8 mouse cellular contexts compared by ENCODE assay signal in the genomic region with DNA sequence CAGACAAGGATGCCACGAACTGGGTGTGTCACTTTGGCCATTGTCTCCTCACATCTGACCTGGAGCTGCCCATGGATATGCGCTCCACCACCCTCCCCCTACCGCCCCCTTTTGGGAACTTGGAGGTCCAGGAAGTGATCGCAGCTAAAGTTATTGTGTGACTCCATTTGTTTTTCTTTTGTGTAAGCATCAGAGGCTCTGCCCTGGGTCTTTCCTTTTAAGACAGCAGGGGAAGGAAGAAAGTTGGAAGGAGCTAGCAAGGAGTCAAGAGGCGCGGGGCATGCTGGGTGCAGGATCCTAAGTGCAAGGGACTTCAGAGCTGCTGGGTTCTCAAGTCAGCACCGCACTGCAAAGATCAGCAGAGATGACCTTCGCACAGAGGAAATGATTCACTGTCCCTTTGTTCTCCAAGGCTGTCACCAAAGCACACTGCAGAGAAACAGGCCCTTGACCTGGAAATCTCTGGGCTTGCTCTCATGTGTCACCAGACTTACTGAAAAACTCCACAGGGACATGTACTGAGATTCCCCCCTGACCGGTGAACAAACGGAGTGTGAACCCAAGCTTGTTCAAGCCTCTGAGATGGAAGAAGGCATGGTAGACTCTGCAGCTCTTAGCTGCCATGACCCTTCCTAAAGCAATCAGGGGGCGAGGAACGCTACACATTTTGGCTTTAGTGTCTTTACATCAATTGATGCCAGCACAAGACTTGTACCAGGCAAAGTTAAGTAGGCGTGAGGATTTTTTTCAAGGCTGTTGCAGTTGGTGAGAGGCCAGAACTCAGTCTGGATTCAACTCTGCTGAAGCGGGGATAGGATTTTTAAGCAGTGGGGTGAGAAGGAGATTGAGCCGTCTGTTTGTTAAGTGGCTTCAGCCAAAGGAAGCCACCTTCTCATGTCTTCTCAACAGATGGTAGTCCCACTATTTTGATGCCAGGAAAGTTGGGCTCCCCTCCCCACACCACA. TPM values are rescaled to one million over a fixed set of nuclear protein-coding genes. Genes with fewer than 3 reads are reported as not detected.
DNase-seq lines count a peak whose midpoint lies in the region; ATAC-seq and TF ChIP-seq lines count a peak whose summit lies in the region.

No protein-coding gene starts in this region.

- no peak overlapping the region for H3K4me2 ChIP-seq in liver, embryonic 12.5 days
- H3K4me2 ChIP-seq in forebrain, embryonic 12.5 days, result peak overlapping the region; percentile 43
- peak overlapping the region; percentile 27 for H3K4me2 ChIP-seq in hindbrain, embryonic 14.5 days (replicated peaks)
- no peak overlapping the region for H3K4me2 ChIP-seq in liver, embryonic 14.5 days (ENCODE audit: low read depth)
- H3K4me2 ChIP-seq in stomach, embryonic 14.5 days (replicated peaks; ENCODE audit: low read depth, low read length), result peak overlapping the region; percentile 13; the same call in 1 of the 2 replicates

- no peaks in the 10 kb centered on the region for H3K27me3 ChIP-seq in liver, adult 2 months (ENCODE audit: control insufficient read depth, insufficient read depth, low read length)
- peaks cover 6% of the 10 kb centered on the region for H3K27me3 ChIP-seq in liver, embryonic 12.5 days (replicated peaks)
- H3K27me3 ChIP-seq in forebrain, embryonic 12.5 days, result peaks cover 5% of the 10 kb centered on the region; the same call in 1 of the 2 replicates
- H3K27me3 ChIP-seq in hindbrain, embryonic 14.5 days (ENCODE audit: control insufficient read depth, insufficient read depth, low read length), result no peaks in the 10 kb centered on the region
- no peaks in the 10 kb centered on the region for H3K27me3 ChIP-seq in liver, embryonic 14.5 days (ENCODE audit: control insufficient read depth, insufficient read depth, low read length)
- no peaks in the 10 kb centered on the region for H3K27me3 ChIP-seq in stomach, embryonic 14.5 days (ENCODE audit: control insufficient read depth, insufficient read depth, low read length)

- no peak for TF ChIP-seq POLR2A in liver, adult 2 months (IDR thresholded peaks at IDR 0.05; ENCODE audit: extremely low read depth, insufficient read depth, low read length)

- no peak overlapping the region for H3K9ac ChIP-seq in liver, adult 2 months (ENCODE audit: low read depth, low read length)
- no peak overlapping the region for H3K9ac ChIP-seq in liver, embryonic 12.5 days
- no peak overlapping the region for H3K9ac ChIP-seq in forebrain, embryonic 12.5 days
- H3K9ac ChIP-seq in hindbrain, embryonic 14.5 days, result no peak overlapping the region
- H3K9ac ChIP-seq in liver, embryonic 14.5 days (replicated peaks), result no peak overlapping the region
- no peak overlapping the region for H3K9ac ChIP-seq in stomach, embryonic 14.5 days (replicated peaks; ENCODE audit: low read depth, low read length)

- DNase-seq in liver, adult 2 months (ENCODE audit: extremely low read depth, low read depth, low spot score), result no peak
- DNase-seq in hindbrain, embryonic 14.5 days (ENCODE audit: low spot score), result no peak
- DNase-seq in liver, embryonic 14.5 days (ENCODE audit: low read depth in 3 of 3, low spot score in 3 of 3), result no peak
- no peak for DNase-seq in right cerebral cortex, postnatal 36 days (ENCODE audit: low spot score in 2 of 2)
- DNase-seq in layer of hippocampus, adult 9-10 months (ENCODE audit: low spot score), result no peak

- ATAC-seq in liver, embryonic 12.5 days, result no peak
- no peak for ATAC-seq in forebrain, embryonic 12.5 days (ENCODE audit: low FRiP score)
- ATAC-seq in hindbrain, embryonic 14.5 days (ENCODE audit: low FRiP score), result no peak
- ATAC-seq in liver, embryonic 14.5 days (ENCODE audit: insufficient read depth), result 0 out of 2 replicates have a peak, but pooled peaks have one; percentile 33
- ATAC-seq in stomach, embryonic 14.5 days (ENCODE audit: insufficient number of reproducible peaks, insufficient read depth, low FRiP score, low read depth), result no peak

- H3K4me3 ChIP-seq in liver, adult 2 months (ENCODE audit: insufficient read depth, low read depth, low read length), result no peak overlapping the region
- no peak overlapping the region for H3K4me3 ChIP-seq in liver, embryonic 12.5 days
- no peak overlapping the region for H3K4me3 ChIP-seq in forebrain, embryonic 12.5 days (replicated peaks)
- no peak overlapping the region for H3K4me3 ChIP-seq in hindbrain, embryonic 14.5 days (replicated peaks; ENCODE audit: low read length)
- H3K4me3 ChIP-seq in liver, embryonic 14.5 days (ENCODE audit: insufficient read depth in 1 of 2, low read depth in 2 of 2, low read length in 2 of 2), result no peak overlapping the region
- no peak overlapping the region for H3K4me3 ChIP-seq in stomach, embryonic 14.5 days (ENCODE audit: low read depth, low read length)

- no peaks in the 10 kb centered on the region for H3K9me3 ChIP-seq in liver, embryonic 12.5 days (replicated peaks)
- H3K9me3 ChIP-seq in forebrain, embryonic 12.5 days, result no peaks in the 10 kb centered on the region
- no peaks in the 10 kb centered on the region for H3K9me3 ChIP-seq in hindbrain, embryonic 14.5 days (ENCODE audit: control insufficient read depth, low read length)
- H3K9me3 ChIP-seq in liver, embryonic 14.5 days (ENCODE audit: control insufficient read depth, low read length), result no peaks in the 10 kb centered on the region
- no peaks in the 10 kb centered on the region for H3K9me3 ChIP-seq in stomach, embryonic 14.5 days (ENCODE audit: control insufficient read depth, low read depth, low read length)

- TF ChIP-seq EP300 in liver, embryonic 14.5 days (IDR thresholded peaks at IDR 0.05; ENCODE audit: low read depth), result no peak

- TF ChIP-seq CTCF in liver, adult 2 months (IDR thresholded peaks at IDR 0.05; ENCODE audit: low read depth, low read length), result no peak
- no peak for TF ChIP-seq CTCF in liver, embryonic 14.5 days (IDR thresholded peaks at IDR 0.05; ENCODE audit: low read depth)

- H3K4me1 ChIP-seq in liver, adult 2 months (ENCODE audit: control insufficient read depth, insufficient read depth, low read length), result no peaks in the 10 kb centered on the region; the same call in 1 of the 2 replicates
- H3K4me1 ChIP-seq in liver, embryonic 12.5 days, result peaks cover 11% of the 10 kb centered on the region
- peaks cover 36% of the 10 kb centered on the region for H3K4me1 ChIP-seq in forebrain, embryonic 12.5 days
- H3K4me1 ChIP-seq in hindbrain, embryonic 14.5 days (replicated peaks; ENCODE audit: control insufficient read depth, insufficient read depth, low read length), result peaks cover 12% of the 10 kb centered on the region; the same call in 1 of the 2 replicates
- H3K4me1 ChIP-seq in liver, embryonic 14.5 days (replicated peaks; ENCODE audit: control insufficient read depth in 2 of 2, insufficient read depth in 2 of 2, low read length in 1 of 2), result peaks cover 0 to 8% of the 10 kb centered on the region in 2 experiments; a peak in 2 of 4 replicates
- peaks cover 17% of the 10 kb centered on the region for H3K4me1 ChIP-seq in stomach, embryonic 14.5 days (ENCODE audit: control insufficient read depth, insufficient read depth, low read length)

- H3K27ac ChIP-seq in liver, adult 2 months (replicated peaks; ENCODE audit: insufficient read depth, low read depth, low read length), result peak overlapping the region; percentile 25; the same call in 1 of the 2 replicates
- no peak overlapping the region for H3K27ac ChIP-seq in liver, embryonic 12.5 days
- H3K27ac ChIP-seq in forebrain, embryonic 12.5 days, result peak overlapping the region; percentile 51; the same call in 1 of the 2 replicates
- peak overlapping the region; percentile 70 for H3K27ac ChIP-seq in hindbrain, embryonic 14.5 days
- no peak overlapping the region for H3K27ac ChIP-seq in liver, embryonic 14.5 days
- H3K27ac ChIP-seq in stomach, embryonic 14.5 days (ENCODE audit: low read length), result peak overlapping the region; percentile 68; the same call in 1 of the 2 replicates

- no peaks in the 10 kb centered on the region for H3K79me2 ChIP-seq in liver, adult 2 months (ENCODE audit: control insufficient read depth, insufficient read depth, low read length)

- 59% methylated on average over 15 of the region's 15 CpGs for WGBS in liver, adult 2 months
- 54% methylated on average over 15 of the region's 15 CpGs for WGBS in liver, embryonic 12.5 days (ENCODE audit: insufficient replicate concordance)
- WGBS in forebrain, embryonic 12.5 days, result 52% methylated on average over 15 of the region's 15 CpGs
- 54% methylated on average over 15 of the region's 15 CpGs for WGBS in hindbrain, embryonic 14.5 days
- 52% methylated on average over 15 of the region's 15 CpGs for WGBS in liver, embryonic 14.5 days (ENCODE audit: insufficient replicate concordance)
- 54% methylated on average over 15 of the region's 15 CpGs for WGBS in stomach, embryonic 14.5 days

- H3K36me3 ChIP-seq in liver, adult 2 months (ENCODE audit: control insufficient read depth, insufficient read depth, low read length), result no peaks in the 10 kb centered on the region
- no peaks in the 10 kb centered on the region for H3K36me3 ChIP-seq in liver, embryonic 12.5 days
- no peaks in the 10 kb centered on the region for H3K36me3 ChIP-seq in forebrain, embryonic 12.5 days (replicated peaks)
- no peaks in the 10 kb centered on the region for H3K36me3 ChIP-seq in hindbrain, embryonic 14.5 days (replicated peaks; ENCODE audit: control insufficient read depth, insufficient read depth)
- no peaks in the 10 kb centered on the region for H3K36me3 ChIP-seq in liver, embryonic 14.5 days (replicated peaks; ENCODE audit: control insufficient read depth, insufficient read depth, low read depth)
- no peaks in the 10 kb centered on the region for H3K36me3 ChIP-seq in stomach, embryonic 14.5 days (ENCODE audit: control insufficient read depth, insufficient read depth, low read length)

RNA-seq across cellular contexts. Expression of gene Ttc30a2, which starts 17.3 kb away (rescaled TPM):
- 0.18 and 0.27 TPM in 2 replicates for total RNA-seq in liver, adult 2 months (2014; rRNA removed)
- polyA plus RNA-seq in liver, adult 2 months (2012; rRNA removed), result 0.09 and 0.22 TPM in 2 replicates
- polyA plus RNA-seq in liver, embryonic 12.5 days (2016; fragmentation: Nextera tagmentation; extraction: Ambion mirVana), result 0.28 TPM in 1 of 2 replicates, not detected in the other
- polyA plus RNA-seq in forebrain, embryonic 12.5 days (2016; fragmentation: Nextera tagmentation; extraction: Ambion mirVana), result 0.46 and 0.50 TPM in 2 replicates
- 1.3 and 1.5 TPM in 2 replicates for polyA plus RNA-seq in hindbrain, embryonic 14.5 days (2014; fragmentation: Nextera tagmentation; extraction: Ambion mirVana)
- polyA plus RNA-seq in liver, embryonic 14.5 days (2012; rRNA removed), result 0.05 and 0.09 TPM in 2 replicates
- 0.05 and 0.11 TPM in 2 replicates for polyA plus RNA-seq in liver, embryonic 14.5 days (2014; fragmentation: Nextera tagmentation; extraction: Ambion mirVana)
- polyA plus RNA-seq in stomach, embryonic 14.5 days (2014; fragmentation: Nextera tagmentation; extraction: Ambion mirVana), result 0.42 and 0.63 TPM in 2 replicates

RNA-seq across cellular contexts. Expression of gene Ttc30a1, which starts 21.1 kb away (rescaled TPM):
- 1.3 and 1.4 TPM in 2 replicates for total RNA-seq in liver, adult 2 months (2014; rRNA removed)
- polyA plus RNA-seq in liver, adult 2 months (2012; rRNA removed), result 0.92 and 0.98 TPM in 2 replicates
- polyA plus RNA-seq in liver, embryonic 12.5 days (2016; fragmentation: Nextera tagmentation; extraction: Ambion mirVana), result 2.2 and 2.3 TPM in 2 replicates
- polyA plus RNA-seq in forebrain, embryonic 12.5 days (2016; fragmentation: Nextera tagmentation; extraction: Ambion mirVana), result 8.9 and 10.0 TPM in 2 replicates
- polyA plus RNA-seq in hindbrain, embryonic 14.5 days (2014; fragmentation: Nextera tagmentation; extraction: Ambion mirVana), result 8.7 and 9.2 TPM in 2 replicates
- 0.83 and 1.0 TPM in 2 replicates for polyA plus RNA-seq in liver, embryonic 14.5 days (2012; rRNA removed)
- 1.1 and 1.4 TPM in 2 replicates for polyA plus RNA-seq in liver, embryonic 14.5 days (2014; fragmentation: Nextera tagmentation; extraction: Ambion mirVana)
- 7.8 and 8.2 TPM in 2 replicates for polyA plus RNA-seq in stomach, embryonic 14.5 days (2014; fragmentation: Nextera tagmentation; extraction: Ambion mirVana)

RNA-seq across cellular contexts. Expression of gene Ttc30b, which starts 22.3 kb away (rescaled TPM):
- 5.5 and 8.7 TPM in 2 replicates for total RNA-seq in liver, adult 2 months (2014; rRNA removed)
- polyA plus RNA-seq in liver, adult 2 months (2012; rRNA removed), result 3.5 and 4.1 TPM in 2 replicates
- 0.81 and 1.9 TPM in 2 replicates for polyA plus RNA-seq in liver, embryonic 12.5 days (2016; fragmentation: Nextera tagmentation; extraction: Ambion mirVana)
- 7.5 and 7.8 TPM in 2 replicates for polyA plus RNA-seq in forebrain, embryonic 12.5 days (2016; fragmentation: Nextera tagmentation; extraction: Ambion mirVana)
- polyA plus RNA-seq in hindbrain, embryonic 14.5 days (2014; fragmentation: Nextera tagmentation; extraction: Ambion mirVana), result 22.7 and 23.6 TPM in 2 replicates
- polyA plus RNA-seq in liver, embryonic 14.5 days (2012; rRNA removed), result 0.56 and 0.58 TPM in 2 replicates
- 0.69 and 1.0 TPM in 2 replicates for polyA plus RNA-seq in liver, embryonic 14.5 days (2014; fragmentation: Nextera tagmentation; extraction: Ambion mirVana)
- polyA plus RNA-seq in stomach, embryonic 14.5 days (2014; fragmentation: Nextera tagmentation; extraction: Ambion mirVana), result 13.5 and 15.2 TPM in 2 replicates

Comparison
In these comparisons a context has a peak if more than half of its experiments do, and no peak if none do; other contexts are left out.
1. H3K27ac ChIP-seq: peak in liver, adult 2 months (single experiment), forebrain, embryonic 12.5 days (single experiment), hindbrain, embryonic 14.5 days (single experiment) and stomach, embryonic 14.5 days (single experiment); none in liver, embryonic 12.5 days (single experiment) and liver, embryonic 14.5 days (single experiment).
2. H3K4me2 ChIP-seq: peak in forebrain, embryonic 12.5 days (single experiment), hindbrain, embryonic 14.5 days (single experiment) and stomach, embryonic 14.5 days (single experiment); none in liver, embryonic 12.5 days (single experiment) and liver, embryonic 14.5 days (single experiment).